Mouse (Mus musculus) C2C12 (cell line): ENCODE measurements around the gene Syngr1. TPM values are rescaled to one million over a fixed set of nuclear protein-coding genes. Genes with fewer than 3 reads are reported as not detected.

ENCODE experiments used
- H3K27me3 ChIP-seq: one replicate; pipeline ENCODE4 v1.6.1; 2011; ENCODE audit not compliant: control insufficient read depth, insufficient read depth, insufficient read length
- H3K36me3 ChIP-seq: one replicate; pipeline ENCODE4 v1.6.1; 2011; ENCODE audit not compliant: control insufficient read depth, insufficient read depth
- H3K4me3 ChIP-seq: one replicate; pipeline ENCODE4 v1.5.1; 2011; ENCODE audit warnings: mild to moderate bottlenecking, control low read depth; ENCODE audit not compliant: poor library complexity, insufficient read depth, severe bottlenecking
- H3K79me2 ChIP-seq: one replicate; pipeline ENCODE4 v1.6.1; 2011; ENCODE audit not compliant: control insufficient read depth, insufficient read depth
- H3K79me3 ChIP-seq: one replicate; pipeline ENCODE4 v1.6.1; 2011; ENCODE audit warnings: low read depth, control low read depth
- H3ac ChIP-seq: one replicate; pipeline ENCODE3; 2011; ENCODE audit warnings: low read depth; ENCODE audit not compliant: control insufficient read depth, insufficient read length
- CEBPB ChIP-seq: IDR thresholded peaks from one replicate; pipeline ENCODE4 v1.6.1; 2011; ENCODE audit warnings: low read depth, mild to moderate bottlenecking, control low read depth, moderate library complexity
- CTCF ChIP-seq: IDR thresholded peaks from one replicate; pipeline ENCODE4 v1.5.1; 2011; ENCODE audit not compliant: control insufficient read depth, insufficient read depth, insufficient read length
- FOSL1 ChIP-seq: IDR thresholded peaks from one replicate; pipeline ENCODE4 v1.8.0; 2011; ENCODE audit warnings: mild to moderate bottlenecking, low read length; ENCODE audit not compliant: poor library complexity, insufficient read depth, severe bottlenecking
- MAX ChIP-seq: IDR thresholded peaks from one replicate; pipeline ENCODE4 v1.6.1; 2011; ENCODE audit warnings: mild to moderate bottlenecking, control low read depth
- MYOD1 ChIP-seq: IDR thresholded peaks from one replicate; pipeline ENCODE4 v1.6.1; 2011; ENCODE audit warnings: low read depth; ENCODE audit not compliant: control insufficient read depth, insufficient read length
- MYOG ChIP-seq: IDR thresholded peaks from one replicate; pipeline ENCODE4 v1.6.1; 2011; ENCODE audit not compliant: control insufficient read depth, insufficient read length; ENCODE audit errors: extremely low read depth
- USF1 ChIP-seq: IDR thresholded peaks from one replicate; pipeline ENCODE4 v1.6.1; 2011; ENCODE audit warnings: low read depth, mild to moderate bottlenecking, control low read depth, moderate library complexity
- polyA plus RNA-seq: library from polyadenylated mRNA; unstranded; fragments of >200 nt; fragmentation: generic; extraction: Trizol; gene quantifications from one replicate; pipeline ENCODE4 v1.2.1, GENCODE M21; 2012; ENCODE audit warnings: missing spikeins

The Syngr1 gene
- polyA plus RNA-seq, 1 experiment: 7.9 TPM

- TF ChIP-seq MYOD1 (no peak), MAX (no peak), FOSL1 (no peak), CEBPB (no peak), USF1 (no peak), CTCF (no peak), MYOG (no peak)
- Histone ChIP-seq H3K36me3 (peaks cover 18% of the 10 kb centered on the region), H3K27me3 (no peaks in the 10 kb centered on the region), H3ac (no peak overlapping the region), H3K79me2 (peaks cover 43% of the 10 kb centered on the region), H3K79me3 (peaks cover 41% of the 10 kb centered on the region), H3K4me3 (peak overlapping the region; percentile 97)
Measured at GRCm38 (mm10) chr15:80132452-80132851, 41.3 kb downstream of the Syngr1 start.

GRCm38 (mm10) chr15:80132993-80133586, 42.0 kb downstream of the Syngr1 start, which contains the start of gene Tab1:
Gene Tab1 (plus strand): TSS chr15:80133127.
- peaks cover 49% of the 10 kb centered on the region for H3K79me2 ChIP-seq
- no peak for TF ChIP-seq MYOD1
- peak; percentile 69 for TF ChIP-seq MAX
- peak; percentile 98 for TF ChIP-seq CTCF
- H3K4me3 ChIP-seq: peak within 1 kb of the TSS; percentile 97
- peaks cover 18% of the 10 kb centered on the region for H3K36me3 ChIP-seq
- peak within 1 kb of the TSS; percentile 94 for H3ac ChIP-seq
- peaks cover 44% of the 10 kb centered on the region for H3K79me3 ChIP-seq
- no peaks in the 10 kb centered on the region for H3K27me3 ChIP-seq

GRCm38 (mm10) chr15:80133682-80134449, 42.7 kb downstream of the Syngr1 start:
- TF ChIP-seq MAX (no peak), MYOG (no peak), CEBPB (no peak), USF1 (no peak), MYOD1 (no peak), CTCF (no peak), FOSL1 (no peak)
- Histone ChIP-seq H3K27me3 (no peaks in the 10 kb centered on the region), H3ac (peak overlapping the region; percentile 94), H3K79me2 (peaks cover 57% of the 10 kb centered on the region), H3K36me3 (peaks cover 18% of the 10 kb centered on the region), H3K4me3 (peak overlapping the region; percentile 97), H3K79me3 (peaks cover 52% of the 10 kb centered on the region)

GRCm38 (mm10) chr15:80134450-80134847, 43.3 kb downstream of the Syngr1 start:
- H3K27me3 ChIP-seq: no peaks in the 10 kb centered on the region
- peak overlapping the region; percentile 97 for H3K4me3 ChIP-seq
- H3ac ChIP-seq: no peak overlapping the region
- peaks cover 63% of the 10 kb centered on the region for H3K79me2 ChIP-seq
- H3K79me3 ChIP-seq: peaks cover 58% of the 10 kb centered on the region
- no peak for TF ChIP-seq CTCF
- TF ChIP-seq USF1: no peak
- TF ChIP-seq MYOD1: no peak
- TF ChIP-seq CEBPB: no peak
- TF ChIP-seq MYOG: no peak
- H3K36me3 ChIP-seq: peaks cover 18% of the 10 kb centered on the region

- Histone ChIP-seq H3K79me2 (peaks cover 73% of the 10 kb centered on the region), H3K79me3 (peaks cover 67% of the 10 kb centered on the region), H3ac (no peak overlapping the region), H3K36me3 (peaks cover 25% of the 10 kb centered on the region), H3K4me3 (no peak overlapping the region), H3K27me3 (no peaks in the 10 kb centered on the region)
- TF ChIP-seq CEBPB (no peak), FOSL1 (no peak), CTCF (no peak), MYOD1 (no peak), MYOG (no peak), MAX (no peak), USF1 (no peak)
Measured at GRCm38 (mm10) chr15:80135499-80135898, 44.4 kb downstream of the Syngr1 start.

- TF ChIP-seq CTCF: no peak
- no peak for TF ChIP-seq MYOG
- TF ChIP-seq MAX: no peak
- no peak for TF ChIP-seq MYOD1
- TF ChIP-seq USF1: no peak
- TF ChIP-seq FOSL1: no peak
- TF ChIP-seq CEBPB: no peak
- peaks cover 35% of the 10 kb centered on the region for H3K36me3 ChIP-seq
Measured at GRCm38 (mm10) chr15:80136645-80137044, 45.5 kb downstream of the Syngr1 start.

More at GRCm38 (mm10) chr15:80136645-80137044, 45.5 kb downstream of the Syngr1 start:
- Histone ChIP-seq H3K27me3 (no peaks in the 10 kb centered on the region), H3K79me3 (peaks cover 77% of the 10 kb centered on the region), H3K4me3 (no peak overlapping the region), H3K79me2 (peaks cover 85% of the 10 kb centered on the region), H3ac (no peak overlapping the region)
